Mouse (Mus musculus): ENCODE measurements around the gene Muc20. TPM values are rescaled to one million over a fixed set of nuclear protein-coding genes. Genes with fewer than 3 reads are reported as not detected.

Muc20 gene
- polyA plus RNA-seq, 1 experiment from 2014 or later, result not detected

GRCm38 (mm10) chr16:32736022-32736421 is 61.2 kb downstream of the Muc20 start:
- no peak for DNase-seq (ENCODE audit: low spot score)
- Histone ChIP-seq H3K27me3 (replicated peaks; ENCODE audit: low read depth, poor library complexity, severe bottlenecking) (no peaks in the 10 kb centered on the region), H3K9me3 (0 out of 2 replicates have a peak, but pooled peaks cover 2% of the 10 kb centered on the region), H3K4me1 (peaks cover 26% of the 10 kb centered on the region), H3K4me3 (no peak overlapping the region), H3K36me3 (replicated peaks) (no peaks in the 10 kb centered on the region), H3K27ac (replicated peaks) (no peak overlapping the region)
- 58% methylated on average over 3 of the region's 3 CpGs for WGBS

GRCm38 (mm10) chr16:32735586-32735985 is 61.6 kb downstream of the Muc20 start, which contains the start of gene Muc4:
Gene Muc4, plus strand, starts transcription at chr16:32735886.
- 88% methylated on average over 2 of the region's 2 CpGs for WGBS
- no peak for DNase-seq (ENCODE audit: low spot score)
- Histone ChIP-seq H3K36me3 (replicated peaks) (no peaks in the 10 kb centered on the region), H3K4me1 (peaks cover 21% of the 10 kb centered on the region), H3K4me3 (no peak within 1 kb of the TSS), H3K27me3 (replicated peaks; ENCODE audit: low read depth, poor library complexity, severe bottlenecking) (no peaks in the 10 kb centered on the region), H3K27ac (replicated peaks) (no peak within 1 kb of the TSS), H3K9me3 (0 out of 2 replicates have a peak, but pooled peaks cover 2% of the 10 kb centered on the region)

- WGBS, result 90% methylated on average over 3 of the region's 3 CpGs
- peaks cover 6% of the 10 kb centered on the region; the same call in 1 of the 2 replicates for H3K4me1 ChIP-seq
- 0 out of 2 replicates have a peak, but pooled peaks cover 2% of the 10 kb centered on the region for H3K9me3 ChIP-seq
- no peak for DNase-seq (ENCODE audit: low spot score)
- no peak overlapping the region for H3K27ac ChIP-seq (replicated peaks)
- no peaks in the 10 kb centered on the region for H3K36me3 ChIP-seq (replicated peaks)
- no peak overlapping the region for H3K4me3 ChIP-seq
- no peaks in the 10 kb centered on the region for H3K27me3 ChIP-seq (replicated peaks; ENCODE audit: low read depth, poor library complexity, severe bottlenecking)
Observed at GRCm38 (mm10) chr16:32733213-32733612, 64.0 kb downstream of the Muc20 start.

GRCm38 (mm10) chr16:32728730-32729129 is 68.5 kb downstream of the Muc20 start:
- no peak overlapping the region for H3K4me3 ChIP-seq
- no peak for DNase-seq (ENCODE audit: low spot score)
- H3K4me1 ChIP-seq, result no peaks in the 10 kb centered on the region
- no peaks in the 10 kb centered on the region for H3K27me3 ChIP-seq (replicated peaks; ENCODE audit: low read depth, poor library complexity, severe bottlenecking)
- no peaks in the 10 kb centered on the region for H3K36me3 ChIP-seq (replicated peaks)
- no peaks in the 10 kb centered on the region for H3K9me3 ChIP-seq
- H3K27ac ChIP-seq (replicated peaks), result no peak overlapping the region
- 70% methylated on average over 1 of the region's 1 CpGs for WGBS

DNA sequence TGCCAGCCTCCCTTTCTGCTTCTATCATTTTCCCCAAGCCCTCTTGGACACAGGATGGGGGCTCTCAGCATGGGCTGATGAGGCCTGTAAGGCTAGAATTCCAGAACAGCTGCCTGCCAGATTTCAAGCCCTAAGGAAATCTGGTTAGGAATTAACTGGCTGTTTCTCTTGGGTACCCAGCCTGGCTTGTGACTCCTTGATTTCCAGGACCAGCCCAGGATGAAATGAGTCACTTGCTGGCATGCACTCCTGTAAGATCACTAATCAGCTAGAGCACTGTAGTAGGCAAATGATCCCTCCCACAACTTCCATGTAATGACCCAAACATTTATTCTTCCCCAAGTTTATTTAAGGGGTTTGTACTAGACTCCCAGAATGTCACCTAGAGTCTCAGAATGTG is 69.0 kb downstream of the Muc20 start:
- no peaks in the 10 kb centered on the region for H3K27me3 ChIP-seq (replicated peaks; ENCODE audit: low read depth, poor library complexity, severe bottlenecking)
- no peaks in the 10 kb centered on the region for H3K9me3 ChIP-seq
- H3K36me3 ChIP-seq (replicated peaks), result no peaks in the 10 kb centered on the region
- H3K4me1 ChIP-seq, result no peaks in the 10 kb centered on the region
- H3K27ac ChIP-seq (replicated peaks), result no peak overlapping the region
- DNase-seq (ENCODE audit: low spot score), result no peak
- no peak overlapping the region for H3K4me3 ChIP-seq

Other genes with a start within 250 kb of the Muc20 start
- gene Tfrc, start 188.5 kb downstream of the Muc20 start, polyA plus RNA-seq (2016; fragmentation: Nextera tagmentation; extraction: Ambion mirVana), result 50.0 and 61.5 TPM in 2 replicates
- gene Tnk2, start 153.6 kb downstream of the Muc20 start, polyA plus RNA-seq (2016; fragmentation: Nextera tagmentation; extraction: Ambion mirVana), result 8.6 and 8.7 TPM in 2 replicates
- 0.26 and 0.29 TPM in 2 replicates for gene Muc4, start 61.5 kb downstream of the Muc20 start, polyA plus RNA-seq (2016; fragmentation: Nextera tagmentation; extraction: Ambion mirVana)
- gene Smbd1, start 13.0 kb upstream of the Muc20 start, polyA plus RNA-seq (2016; fragmentation: Nextera tagmentation; extraction: Ambion mirVana), result not detected in 2 replicates
- 102 and 104 TPM in 2 replicates for gene Fyttd1, start 80.1 kb upstream of the Muc20 start, polyA plus RNA-seq (2016; fragmentation: Nextera tagmentation; extraction: Ambion mirVana)
- gene Rubcn, start 80.3 kb upstream of the Muc20 start, polyA plus RNA-seq (2016; fragmentation: Nextera tagmentation; extraction: Ambion mirVana), result 17.7 and 19.9 TPM in 2 replicates
- gene Lrch3, start 116.7 kb upstream of the Muc20 start, polyA plus RNA-seq (2016; fragmentation: Nextera tagmentation; extraction: Ambion mirVana), result 31.4 and 32.3 TPM in 2 replicates